Mouse (Mus musculus) intestine, postnatal 0 days (tissue): ENCODE data around the gene Sap25. TPM values are rescaled to one million over a fixed set of nuclear protein-coding genes. Genes with fewer than 3 reads are reported as not detected.

Experiments used
- ATAC-seq: fragments of 200-750 bp; cut with Nextera tagmentation; 2 replicates; pipeline ENCODE4 v1.8.0; 2017; ENCODE audit warnings: mild to moderate bottlenecking, moderate TSS enrichment, moderate library complexity
- H3K27ac ChIP-seq: fragments of 300-500 bp; sonication (generic); 2 replicates; pipeline ENCODE4 v1.5.1; 2014; ENCODE audit warnings: mild to moderate bottlenecking, low read depth, low read length, moderate library complexity
- H3K27me3 ChIP-seq: fragments of 300-500 bp; sonication (generic); replicated peaks from 2 replicates; pipeline ENCODE4 v1.6.1; 2014; ENCODE audit warnings: low read length, mixed read lengths; ENCODE audit not compliant: control insufficient read depth, insufficient read depth
- H3K36me3 ChIP-seq: fragments of 300-500 bp; sonication (generic); 2 replicates; pipeline ENCODE4 v1.6.1; 2014; ENCODE audit warnings: mild to moderate bottlenecking, moderate library complexity; ENCODE audit not compliant: control insufficient read depth, insufficient read depth
- H3K4me1 ChIP-seq: fragments of 300-500 bp; sonication (generic); replicated peaks from 2 replicates; pipeline ENCODE4 v1.6.1; 2014; ENCODE audit warnings: antibody characterized with exemption, low read length, mixed read lengths; ENCODE audit not compliant: control insufficient read depth, insufficient read depth
- H3K4me2 ChIP-seq: fragments of 300-500 bp; sonication (generic); replicated peaks from 2 replicates; pipeline ENCODE4 v1.6.1; 2014; ENCODE audit warnings: low read depth, mild to moderate bottlenecking, moderate library complexity
- H3K4me3 ChIP-seq: fragments of 300-500 bp; sonication (generic); 2 replicates; pipeline ENCODE4 v1.5.1; 2014; ENCODE audit warnings: low read depth, low read length
- H3K9ac ChIP-seq: fragments of 300-500 bp; sonication (generic); 2 replicates; pipeline ENCODE4 v1.6.1; 2014; ENCODE audit warnings: mild to moderate bottlenecking, low read depth, low read length
- H3K9me3 ChIP-seq: fragments of 300-500 bp; sonication (generic); 2 replicates; pipeline ENCODE4 v1.6.1; 2016; ENCODE audit warnings: mixed run types; ENCODE audit not compliant: control insufficient read depth
- CTCF ChIP-seq: sonication (generic); IDR thresholded peaks from 2 replicates; pipeline ENCODE4 v1.5.1; 2016; ENCODE audit warnings: low read depth, mild to moderate bottlenecking, control low read depth, antibody characterized with exemption, moderate library complexity
- WGBS: fragments of 180-500 bp; shearing (Covaris S2); extraction: QIAGEN DNeasy Blood & Tissue Kit; methylation state at CpG from one replicate; pipeline ENCODE4 v1.1.7; 2014; 5-methylcytosine and 5-hydroxymethylcytosine counted together
- polyA plus RNA-seq: library from polyadenylated mRNA; unstranded; fragments of >200 nt; fragmentation: Nextera tagmentation; extraction: Ambion mirVana; gene quantifications from 2 replicates; pipeline ENCODE4 v1.2.1, GENCODE M21; 2015

Sap25 gene
- polyA plus RNA-seq, 1 experiment from 2014 or later: 2.3 TPM

GRCm38 (mm10) chr5:137615347-137615746, 25.8 kb upstream of the Sap25 start:
- no peak overlapping the region for H3K4me2 ChIP-seq
- H3K4me1 ChIP-seq: peaks cover 6% of the 10 kb centered on the region; the same call in 1 of the 2 replicates
- no peaks in the 10 kb centered on the region for H3K27me3 ChIP-seq
- no peak overlapping the region for H3K27ac ChIP-seq
- H3K9me3 ChIP-seq: no peaks in the 10 kb centered on the region
- no peaks in the 10 kb centered on the region for H3K36me3 ChIP-seq
- WGBS: 76% methylated on average over 7 of the region's 7 CpGs
- no peak for ATAC-seq
- no peak for TF ChIP-seq CTCF
- H3K4me3 ChIP-seq: no peak overlapping the region
- H3K9ac ChIP-seq: no peak overlapping the region

- H3K27me3 ChIP-seq: no peaks in the 10 kb centered on the region
- WGBS: 80% methylated on average over 11 of the region's 11 CpGs
- no peak overlapping the region for H3K9ac ChIP-seq
- no peak for TF ChIP-seq CTCF
- no peaks in the 10 kb centered on the region for H3K4me1 ChIP-seq
- H3K9me3 ChIP-seq: no peaks in the 10 kb centered on the region
- no peaks in the 10 kb centered on the region for H3K36me3 ChIP-seq
- H3K4me3 ChIP-seq: no peak overlapping the region
- ATAC-seq: no peak
- H3K4me2 ChIP-seq: no peak overlapping the region
- no peak overlapping the region for H3K27ac ChIP-seq
Observed at GRCm38 (mm10) chr5:137623937-137624530, 17.1 kb upstream of the Sap25 start.

GRCm38 (mm10) chr5:137627991-137628390, 13.1 kb upstream of the Sap25 start:
- peak overlapping the region; percentile 73 for H3K4me3 ChIP-seq
- WGBS: 1% methylated on average over 9 of the region's 9 CpGs
- H3K27me3 ChIP-seq: no peaks in the 10 kb centered on the region
- ATAC-seq: no peak
- peak overlapping the region; percentile 49 for H3K9ac ChIP-seq
- H3K4me1 ChIP-seq: peaks cover 15% of the 10 kb centered on the region
- peak overlapping the region; percentile 77 for H3K27ac ChIP-seq
- no peaks in the 10 kb centered on the region for H3K36me3 ChIP-seq
- peak; percentile 43 for TF ChIP-seq CTCF
- H3K4me2 ChIP-seq: peak overlapping the region; percentile 74
- no peaks in the 10 kb centered on the region for H3K9me3 ChIP-seq

GRCm38 (mm10) chr5:137628498-137629305, 12.4 kb upstream of the Sap25 start, which contains the start of the genes Fbxo24, Lrch4 and Gm20605:
Gene Fbxo24 (minus strand): TSS chr5:137629002.
Gene Lrch4 (plus strand): TSS chr5:137629121.
Gene Gm20605 (plus strand): TSS chr5:137629175.
- Histone ChIP-seq H3K27me3 (no peaks in the 10 kb centered on the region), H3K27ac (peak within 1 kb of the TSS; percentile 93), H3K4me3 (peak within 1 kb of the TSS; percentile 73), H3K4me2 (peak within 1 kb of the TSS; percentile 74), H3K4me1 (peaks cover 15% of the 10 kb centered on the region), H3K9ac (peak within 1 kb of the TSS; percentile 65), H3K9me3 (no peaks in the 10 kb centered on the region), H3K36me3 (peaks cover 3% of the 10 kb centered on the region)
- ATAC-seq: peak; percentile 92
- TF ChIP-seq CTCF: peak; percentile 49
- WGBS: under 1% methylated on average over 45 of the region's 46 CpGs

- ATAC-seq: peak; percentile 43
- peak overlapping the region; percentile 72 for H3K4me2 ChIP-seq
- H3K36me3 ChIP-seq: peaks cover 9% of the 10 kb centered on the region
- TF ChIP-seq CTCF: no peak
- 1% methylated on average over 23 of the region's 23 CpGs for WGBS
- peak overlapping the region; percentile 73 for H3K4me3 ChIP-seq
- peaks cover 15% of the 10 kb centered on the region for H3K4me1 ChIP-seq
- H3K9ac ChIP-seq: peak overlapping the region; percentile 65
- no peaks in the 10 kb centered on the region for H3K9me3 ChIP-seq
- H3K27ac ChIP-seq: peak overlapping the region; percentile 93
- no peaks in the 10 kb centered on the region for H3K27me3 ChIP-seq
Observed at GRCm38 (mm10) chr5:137629306-137629721, 11.8 kb upstream of the Sap25 start.

GRCm38 (mm10) chr5:137629906-137630545, 11.1 kb upstream of the Sap25 start:
- no peak for TF ChIP-seq CTCF
- H3K36me3 ChIP-seq: peaks cover 9% of the 10 kb centered on the region
- H3K27ac ChIP-seq: peak overlapping the region; percentile 93
- peak overlapping the region; percentile 72 for H3K4me2 ChIP-seq
- H3K9me3 ChIP-seq: no peaks in the 10 kb centered on the region
- peaks cover 15% of the 10 kb centered on the region for H3K4me1 ChIP-seq
- 11% methylated on average over 6 of the region's 6 CpGs for WGBS
- H3K4me3 ChIP-seq: peak overlapping the region; percentile 73
- H3K9ac ChIP-seq: peak overlapping the region; percentile 65
- peak; percentile 63 for ATAC-seq
- no peaks in the 10 kb centered on the region for H3K27me3 ChIP-seq
